Mouse (Mus musculus): ENCODE data around the gene Ptges3l. TPM values are rescaled to one million over a fixed set of nuclear protein-coding genes. Genes with fewer than 3 reads are reported as not detected.

Ptges3l gene
- polyA plus RNA-seq, 1 experiment from 2014 or later = 10.3 TPM

GRCm38 (mm10) chr11:101374421-101374938 lies 50.7 kb downstream of the Ptges3l start:
- Histone ChIP-seq H3K27me3 (ENCODE audit: control insufficient read depth, insufficient read depth, low read length) (no peaks in the 10 kb centered on the region), H3K36me3 (ENCODE audit: control insufficient read depth, insufficient read depth, low read length) (no peaks in the 10 kb centered on the region), H3K27ac (ENCODE audit: low read depth, low read length) (no peak overlapping the region), H3K9ac (ENCODE audit: low read depth, low read length) (no peak overlapping the region), H3K4me3 (ENCODE audit: low read length) (no peak overlapping the region), H3K4me2 (replicated peaks; ENCODE audit: low read depth, low read length) (no peak overlapping the region), H3K4me1 (ENCODE audit: control insufficient read depth, insufficient read depth, low read length) (no peaks in the 10 kb centered on the region), H3K9me3 (ENCODE audit: control insufficient read depth, low read length) (no peaks in the 10 kb centered on the region)
- no peak for ATAC-seq (ENCODE audit: low FRiP score, low TSS enrichment)
- WGBS = 74% methylated on average over 7 of the region's 7 CpGs

- H3K27ac ChIP-seq (ENCODE audit: low read depth, low read length) = no peak overlapping the region
- H3K9me3 ChIP-seq (ENCODE audit: control insufficient read depth, low read length) = no peaks in the 10 kb centered on the region
- no peak overlapping the region for H3K4me2 ChIP-seq (replicated peaks; ENCODE audit: low read depth, low read length)
- no peak overlapping the region for H3K9ac ChIP-seq (ENCODE audit: low read depth, low read length)
- H3K27me3 ChIP-seq (ENCODE audit: control insufficient read depth, insufficient read depth, low read length) = no peaks in the 10 kb centered on the region
- H3K4me1 ChIP-seq (ENCODE audit: control insufficient read depth, insufficient read depth, low read length) = no peaks in the 10 kb centered on the region
- 79% methylated on average over 5 of the region's 5 CpGs for WGBS
- no peak for ATAC-seq (ENCODE audit: low FRiP score, low TSS enrichment)
- H3K36me3 ChIP-seq (ENCODE audit: control insufficient read depth, insufficient read depth, low read length) = no peaks in the 10 kb centered on the region
- no peak overlapping the region for H3K4me3 ChIP-seq (ENCODE audit: low read length)
These were observed 55.0 kb downstream of the Ptges3l start for GRCm38 (mm10) chr11:101370141-101370540.

Small RNAs within 50 kb of the gene (microRNA-seq; reads per million reads assigned to microRNA genes)
- gene Mir6929 = 0.63 reads per million

Other genes starting within 250 kb of the Ptges3l start
- gene Ccr10, start 249.9 kb downstream of the Ptges3l start, polyA plus RNA-seq (2014; fragmentation: Nextera tagmentation; extraction: Ambion mirVana) = 0.24 and 0.51 TPM in 2 replicates
- 18.2 and 27.4 TPM in 2 replicates for gene Ezh1, start 198.9 kb downstream of the Ptges3l start, polyA plus RNA-seq (2014; fragmentation: Nextera tagmentation; extraction: Ambion mirVana)
- gene Ramp2, start 179.3 kb downstream of the Ptges3l start, polyA plus RNA-seq (2014; fragmentation: Nextera tagmentation; extraction: Ambion mirVana) = 248 and 275 TPM in 2 replicates
- gene Vps25, start 171.6 kb downstream of the Ptges3l start, polyA plus RNA-seq (2014; fragmentation: Nextera tagmentation; extraction: Ambion mirVana) = 154 and 160 TPM in 2 replicates
- 18.9 and 28.1 TPM in 2 replicates for gene Wnk4, start 164.8 kb downstream of the Ptges3l start, polyA plus RNA-seq (2014; fragmentation: Nextera tagmentation; extraction: Ambion mirVana)
- gene Cntd1, start 146.3 kb downstream of the Ptges3l start, polyA plus RNA-seq (2014; fragmentation: Nextera tagmentation; extraction: Ambion mirVana) = 1.2 and 1.7 TPM in 2 replicates
- 204 and 207 TPM in 2 replicates for gene Coa3, start 146.2 kb downstream of the Ptges3l start, polyA plus RNA-seq (2014; fragmentation: Nextera tagmentation; extraction: Ambion mirVana)
- 112 and 164 TPM in 2 replicates for gene Becn1, start 123.0 kb downstream of the Ptges3l start, polyA plus RNA-seq (2014; fragmentation: Nextera tagmentation; extraction: Ambion mirVana)
- gene Psme3, start 109.1 kb downstream of the Ptges3l start, polyA plus RNA-seq (2014; fragmentation: Nextera tagmentation; extraction: Ambion mirVana) = 113 and 130 TPM in 2 replicates
- 1.9 TPM in 2 replicates for gene Aoc2, start 100.3 kb downstream of the Ptges3l start, polyA plus RNA-seq (2014; fragmentation: Nextera tagmentation; extraction: Ambion mirVana)
- gene Aoc3, start 94.7 kb downstream of the Ptges3l start, polyA plus RNA-seq (2014; fragmentation: Nextera tagmentation; extraction: Ambion mirVana) = 0.23 and 0.37 TPM in 2 replicates
- 0.08 TPM in 1 of 2 replicates, not detected in the other for gene G6pc, start 57.8 kb downstream of the Ptges3l start, polyA plus RNA-seq (2014; fragmentation: Nextera tagmentation; extraction: Ambion mirVana)
- gene Aarsd1, start 7.7 kb downstream of the Ptges3l start, polyA plus RNA-seq (2014; fragmentation: Nextera tagmentation; extraction: Ambion mirVana) = 85.2 and 99.0 TPM in 2 replicates
- gene Gm27029, start 537 bp downstream of the Ptges3l start, polyA plus RNA-seq (2014; fragmentation: Nextera tagmentation; extraction: Ambion mirVana) = 10.4 and 11.5 TPM in 2 replicates
- gene Rundc1, start 248 bp downstream of the Ptges3l start, polyA plus RNA-seq (2014; fragmentation: Nextera tagmentation; extraction: Ambion mirVana) = 8.2 and 16.1 TPM in 2 replicates
- 430 and 578 TPM in 2 replicates for gene Rpl27, start 17.0 kb upstream of the Ptges3l start, polyA plus RNA-seq (2014; fragmentation: Nextera tagmentation; extraction: Ambion mirVana)
- gene Ifi35, start 23.1 kb upstream of the Ptges3l start, polyA plus RNA-seq (2014; fragmentation: Nextera tagmentation; extraction: Ambion mirVana) = 9.6 and 10.4 TPM in 2 replicates
- 7.0 and 10.8 TPM in 2 replicates for gene Rnd2, start 39.7 kb upstream of the Ptges3l start, polyA plus RNA-seq (2014; fragmentation: Nextera tagmentation; extraction: Ambion mirVana)
- gene Vat1, start 40.9 kb upstream of the Ptges3l start, polyA plus RNA-seq (2014; fragmentation: Nextera tagmentation; extraction: Ambion mirVana) = 25.0 and 28.4 TPM in 2 replicates
- 8.7 and 22.0 TPM in 2 replicates for gene Brca1, start 126.6 kb upstream of the Ptges3l start, polyA plus RNA-seq (2014; fragmentation: Nextera tagmentation; extraction: Ambion mirVana)
- 30.8 and 63.9 TPM in 2 replicates for gene Nbr1, start 126.8 kb upstream of the Ptges3l start, polyA plus RNA-seq (2014; fragmentation: Nextera tagmentation; extraction: Ambion mirVana)
- 3.8 and 4.8 TPM in 2 replicates for gene Tmem106a, start 156.9 kb upstream of the Ptges3l start, polyA plus RNA-seq (2014; fragmentation: Nextera tagmentation; extraction: Ambion mirVana)
- gene Gm11634, start 173.9 kb upstream of the Ptges3l start, polyA plus RNA-seq (2014; fragmentation: Nextera tagmentation; extraction: Ambion mirVana) = not detected in 2 replicates
- gene Rdm1, start 201.9 kb upstream of the Ptges3l start, polyA plus RNA-seq (2014; fragmentation: Nextera tagmentation; extraction: Ambion mirVana) = 31.6 and 35.8 TPM in 2 replicates
- gene Arl4d, start 240.2 kb upstream of the Ptges3l start, polyA plus RNA-seq (2014; fragmentation: Nextera tagmentation; extraction: Ambion mirVana) = 2.4 and 2.8 TPM in 2 replicates

Data from kidney, embryonic 14.5 days (tissue).